Mouse (Mus musculus): ENCODE measurements around the gene Tmem259. TPM values are rescaled to one million over a fixed set of nuclear protein-coding genes. Genes with fewer than 3 reads are reported as not detected.
"Not testable (repeated sequence)": the region's sequence is repeated elsewhere in the genome, so short reads cannot be mapped to it uniquely, and the experiment has no call there.

Gene Tmem259
- polyA plus RNA-seq, 1 experiment from 2014 or later: 13.4 TPM

DNA sequence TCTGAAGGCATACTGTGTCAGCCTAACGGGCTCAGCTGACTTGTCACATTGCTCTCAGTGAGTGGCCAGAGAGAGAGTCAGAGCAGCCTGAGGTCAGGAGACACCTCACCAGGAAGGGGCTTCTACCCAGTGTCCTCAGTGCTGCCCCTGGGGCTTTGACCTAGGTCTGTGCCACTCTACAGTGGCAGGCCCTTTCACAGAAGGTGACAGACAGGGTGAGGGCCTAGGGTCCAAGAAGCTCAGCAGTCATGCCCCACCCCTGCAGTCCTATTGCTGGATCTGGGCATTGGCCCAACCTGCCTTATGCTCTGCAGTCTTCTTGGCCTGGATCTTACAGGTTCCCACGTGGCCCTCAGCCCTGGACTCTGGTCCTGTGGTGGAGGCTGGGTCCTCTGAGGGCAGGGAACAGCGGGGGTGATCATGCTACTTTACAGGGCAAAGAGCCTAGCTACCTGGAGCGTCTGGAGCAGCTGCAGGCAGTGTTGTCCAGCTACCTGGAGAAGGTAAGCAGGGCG lies 17.2 kb downstream of the Tmem259 start:
- Histone ChIP-seq H3K4me1 (ENCODE audit: control insufficient read depth, insufficient read depth, low read length) (no peaks in the 10 kb centered on the region; the same call in 1 of the 2 replicates), H3K9me3 (replicated peaks; ENCODE audit: control insufficient read depth, low read length) (no peaks in the 10 kb centered on the region), H3K4me3 (ENCODE audit: low read depth, low read length) (no peak overlapping the region), H3K9ac (ENCODE audit: low read length) (no peak overlapping the region), H3K4me2 (ENCODE audit: low read length) (no peak overlapping the region), H3K36me3 (ENCODE audit: control insufficient read depth, insufficient read depth, low read length) (peaks cover 63% of the 10 kb centered on the region), H3K27ac (ENCODE audit: low read depth, low read length) (no peak overlapping the region), H3K27me3 (replicated peaks; ENCODE audit: control insufficient read depth, insufficient read depth, low read length) (peaks cover 21% of the 10 kb centered on the region)
- ATAC-seq (no peak), DNase-seq (ENCODE audit: low spot score) (no peak)
- WGBS: 89% methylated on average over 5 of the region's 5 CpGs

DNA sequence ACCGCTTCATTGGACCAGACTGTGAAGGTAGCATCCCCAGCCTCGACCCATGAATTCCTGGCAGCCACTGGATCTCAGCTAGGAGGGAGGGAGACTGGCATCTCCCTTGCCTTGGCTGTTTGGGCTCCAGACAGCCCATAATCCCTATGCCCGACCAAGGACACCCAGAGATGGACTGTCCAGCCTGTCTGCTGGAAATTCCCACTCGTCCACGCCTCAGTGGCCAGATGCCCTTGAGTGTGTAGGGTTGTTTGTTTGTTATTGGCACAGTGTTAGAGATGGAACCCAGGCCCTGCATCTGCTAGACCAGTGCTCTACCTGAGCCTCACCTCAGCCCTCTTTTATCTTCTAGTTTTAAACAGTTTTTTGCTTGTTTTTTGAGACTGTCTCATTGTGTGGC lies 18.8 kb downstream of the Tmem259 start:
- Histone ChIP-seq H3K27ac (ENCODE audit: low read depth, low read length) (no peak overlapping the region), H3K4me3 (ENCODE audit: low read depth, low read length) (no peak overlapping the region), H3K9me3 (replicated peaks; ENCODE audit: control insufficient read depth, low read length) (no peaks in the 10 kb centered on the region), H3K4me1 (ENCODE audit: control insufficient read depth, insufficient read depth, low read length) (peaks cover 6% of the 10 kb centered on the region; the same call in 1 of the 2 replicates), H3K36me3 (ENCODE audit: control insufficient read depth, insufficient read depth, low read length) (peaks cover 69% of the 10 kb centered on the region), H3K4me2 (ENCODE audit: low read length) (no peak overlapping the region), H3K27me3 (replicated peaks; ENCODE audit: control insufficient read depth, insufficient read depth, low read length) (peaks cover 6% of the 10 kb centered on the region; the same call in 1 of the 2 replicates), H3K9ac (ENCODE audit: low read length) (no peak overlapping the region)
- ATAC-seq (no peak), DNase-seq (ENCODE audit: low spot score) (no peak)
- 87% methylated on average over 5 of the region's 5 CpGs for WGBS

GRCm38 (mm10) chr10:79964727-79965126 lies 19.4 kb downstream of the Tmem259 start:
- H3K9ac ChIP-seq (ENCODE audit: low read length): no peak overlapping the region
- 0 out of 2 replicates have a peak, but pooled peaks cover 2% of the 10 kb centered on the region for H3K27me3 ChIP-seq (replicated peaks; ENCODE audit: control insufficient read depth, insufficient read depth, low read length)
- H3K27ac ChIP-seq (ENCODE audit: low read depth, low read length): no peak overlapping the region
- DNase-seq (ENCODE audit: low spot score) (no peak), ATAC-seq (no peak)
- no peaks in the 10 kb centered on the region for H3K9me3 ChIP-seq (replicated peaks; ENCODE audit: control insufficient read depth, low read length)
- no peak overlapping the region for H3K4me3 ChIP-seq (ENCODE audit: low read depth, low read length)
- WGBS: 95% methylated on average over 7 of the region's 7 CpGs
- H3K4me2 ChIP-seq (ENCODE audit: low read length): no peak overlapping the region
- H3K36me3 ChIP-seq (ENCODE audit: control insufficient read depth, insufficient read depth, low read length): peaks cover 69% of the 10 kb centered on the region
- H3K4me1 ChIP-seq (ENCODE audit: control insufficient read depth, insufficient read depth, low read length): peaks cover 6% of the 10 kb centered on the region; the same call in 1 of the 2 replicates

- H3K9me3 ChIP-seq (replicated peaks; ENCODE audit: control insufficient read depth, low read length): no peaks in the 10 kb centered on the region
- WGBS: 16% methylated on average over 10 of the region's 10 CpGs
- ATAC-seq: no peak
- peaks cover 6% of the 10 kb centered on the region; the same call in 1 of the 2 replicates for H3K4me1 ChIP-seq (ENCODE audit: control insufficient read depth, insufficient read depth, low read length)
- H3K27me3 ChIP-seq (replicated peaks; ENCODE audit: control insufficient read depth, insufficient read depth, low read length): no peaks in the 10 kb centered on the region
- no peak for DNase-seq (ENCODE audit: low spot score)
- peak overlapping the region; percentile 58; the same call in 1 of the 2 replicates for H3K27ac ChIP-seq (ENCODE audit: low read depth, low read length)
- H3K36me3 ChIP-seq (ENCODE audit: control insufficient read depth, insufficient read depth, low read length): peaks cover 43% of the 10 kb centered on the region
- H3K4me3 ChIP-seq (ENCODE audit: low read depth, low read length): peak overlapping the region; percentile 91
- H3K4me2 ChIP-seq (ENCODE audit: low read length): peak overlapping the region; percentile 86
- H3K9ac ChIP-seq (ENCODE audit: low read length): peak overlapping the region; percentile 78
Observed at GRCm38 (mm10) chr10:79960671-79961294, 23.3 kb downstream of the Tmem259 start.

GRCm38 (mm10) chr10:79959847-79960601 lies 24.1 kb downstream of the Tmem259 start, which contains the start of gene Wdr18:
Gene Wdr18, plus strand, starts transcription at chr10:79960152.
- no peaks in the 10 kb centered on the region for H3K9me3 ChIP-seq (replicated peaks; ENCODE audit: control insufficient read depth, low read length)
- peaks cover 6% of the 10 kb centered on the region; the same call in 1 of the 2 replicates for H3K4me1 ChIP-seq (ENCODE audit: control insufficient read depth, insufficient read depth, low read length)
- peak within 1 kb of the TSS; percentile 58; the same call in 1 of the 2 replicates for H3K27ac ChIP-seq (ENCODE audit: low read depth, low read length)
- peak within 1 kb of the TSS; percentile 86 for H3K4me2 ChIP-seq (ENCODE audit: low read length)
- DNase-seq (ENCODE audit: low spot score): peak; percentile 99
- peak within 1 kb of the TSS; percentile 91 for H3K4me3 ChIP-seq (ENCODE audit: low read depth, low read length)
- H3K9ac ChIP-seq (ENCODE audit: low read length): peak within 1 kb of the TSS; percentile 78
- peaks cover 35% of the 10 kb centered on the region for H3K36me3 ChIP-seq (ENCODE audit: control insufficient read depth, insufficient read depth, low read length)
- ATAC-seq: peak; percentile 97
- no peaks in the 10 kb centered on the region for H3K27me3 ChIP-seq (replicated peaks; ENCODE audit: control insufficient read depth, insufficient read depth, low read length)
- WGBS: under 1% methylated on average over 61 of the region's 61 CpGs

DNA sequence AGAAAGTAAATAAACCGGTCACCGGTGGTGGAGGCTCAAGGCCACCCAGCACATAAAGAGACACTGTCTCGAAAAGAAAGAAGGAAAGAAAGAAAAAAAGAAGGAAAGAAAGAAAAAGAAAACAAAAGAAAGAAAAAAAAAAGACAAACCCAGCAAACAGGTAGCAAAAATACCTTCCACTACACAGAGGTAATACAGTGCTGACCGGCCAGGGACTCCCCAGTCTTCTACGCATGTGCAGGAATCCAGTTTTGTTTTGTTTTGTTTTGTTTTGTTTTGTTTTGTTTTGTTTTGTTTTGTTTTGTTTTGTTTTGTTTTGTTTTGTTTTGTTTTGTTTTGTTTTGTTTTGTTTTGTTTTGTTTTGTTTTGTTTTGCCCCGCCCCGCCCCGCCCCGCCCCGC lies 24.7 kb downstream of the Tmem259 start:
- H3K9me3 ChIP-seq (replicated peaks; ENCODE audit: control insufficient read depth, low read length); DNase-seq (ENCODE audit: low spot score); H3K27me3 ChIP-seq (replicated peaks; ENCODE audit: control insufficient read depth, insufficient read depth, low read length); H3K27ac ChIP-seq (ENCODE audit: low read depth, low read length); H3K4me3 ChIP-seq (ENCODE audit: low read depth, low read length); H3K4me1 ChIP-seq (ENCODE audit: control insufficient read depth, insufficient read depth, low read length); H3K9ac ChIP-seq (ENCODE audit: low read length): not testable (repeated sequence)
- whole genome bisulfite sequencing: 34% methylated on average over 10 of the region's 10 CpGs
- Histone ChIP-seq H3K4me2 (ENCODE audit: low read length) (peak overlapping the region; percentile 86; the same call in 1 of the 2 replicates), H3K36me3 (ENCODE audit: control insufficient read depth, insufficient read depth, low read length) (peaks cover 29% of the 10 kb centered on the region)
- ATAC-seq: peak; percentile 36; the same call in 1 of the 2 replicates

DNA sequence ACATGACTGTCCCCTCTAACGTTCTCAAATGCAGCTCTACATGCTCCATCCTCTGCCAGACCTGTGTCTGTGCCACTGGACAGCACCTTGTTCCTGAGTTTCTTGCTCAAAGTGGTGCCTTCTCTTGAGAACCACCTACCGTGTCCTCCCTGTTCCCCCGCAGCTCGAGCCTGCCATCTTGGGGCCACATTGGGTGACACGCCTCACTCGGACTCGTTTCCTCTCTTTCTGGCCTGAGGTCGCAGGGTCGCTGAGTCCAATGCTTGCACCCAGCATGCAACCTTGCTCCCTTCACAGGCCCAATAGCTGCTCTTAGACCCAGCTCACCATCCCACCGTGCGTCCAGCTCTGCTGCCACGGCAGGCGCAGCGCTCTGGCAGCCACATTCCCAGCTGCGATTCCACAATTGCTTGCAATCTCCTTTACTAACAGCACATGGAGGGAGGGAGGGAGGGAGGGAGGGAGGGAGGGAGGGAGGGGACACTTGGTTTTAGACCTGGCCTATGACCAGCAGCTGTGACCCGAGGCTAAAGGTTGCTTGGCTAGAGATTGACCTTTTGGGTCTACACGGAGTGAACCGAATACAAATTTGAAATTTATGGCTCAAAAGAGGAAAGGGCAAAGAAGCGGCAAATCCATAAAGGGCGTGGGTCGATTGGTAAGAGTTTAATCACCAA lies 25.9 kb downstream of the Tmem259 start:
- peak; percentile 62 for DNase-seq (ENCODE audit: low spot score)
- ATAC-seq: no peak
- Histone ChIP-seq H3K4me1 (ENCODE audit: control insufficient read depth, insufficient read depth, low read length) (peaks cover 6% of the 10 kb centered on the region; the same call in 1 of the 2 replicates), H3K4me3 (ENCODE audit: low read depth, low read length) (no peak overlapping the region), H3K9ac (ENCODE audit: low read length) (no peak overlapping the region), H3K4me2 (ENCODE audit: low read length) (no peak overlapping the region), H3K36me3 (ENCODE audit: control insufficient read depth, insufficient read depth, low read length) (peaks cover 20% of the 10 kb centered on the region), H3K27ac (ENCODE audit: low read depth, low read length) (no peak overlapping the region), H3K9me3 (replicated peaks; ENCODE audit: control insufficient read depth, low read length) (no peaks in the 10 kb centered on the region), H3K27me3 (replicated peaks; ENCODE audit: control insufficient read depth, insufficient read depth, low read length) (no peaks in the 10 kb centered on the region)
- WGBS: 17% methylated on average over 21 of the region's 21 CpGs

DNA sequence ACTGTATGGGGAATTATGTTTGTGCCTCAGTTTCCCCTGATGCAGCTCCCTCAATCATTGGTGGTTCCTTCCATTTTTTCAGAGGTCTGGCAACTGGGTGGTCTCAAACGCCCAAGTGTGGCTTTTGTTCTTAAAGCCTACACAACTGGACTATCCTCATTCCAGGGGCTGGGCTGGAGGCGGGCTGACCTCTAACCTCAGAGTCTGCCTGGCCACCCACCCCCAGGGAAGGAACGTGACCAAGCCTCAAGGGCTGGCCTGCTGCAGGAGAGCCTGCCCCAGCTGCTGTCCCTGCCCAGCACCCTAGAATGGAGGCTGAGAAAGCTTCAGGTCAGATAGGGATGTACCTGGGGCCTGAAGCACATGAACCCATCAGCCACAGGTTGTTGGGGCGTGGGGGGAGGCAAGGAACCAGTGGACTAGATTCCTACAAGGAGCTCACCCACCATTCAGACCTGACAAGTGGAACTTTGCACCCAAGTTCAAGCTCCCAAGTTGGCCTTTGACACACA lies 27.4 kb downstream of the Tmem259 start:
- peaks cover 16% of the 10 kb centered on the region for H3K36me3 ChIP-seq (ENCODE audit: control insufficient read depth, insufficient read depth, low read length)
- no peaks in the 10 kb centered on the region for H3K27me3 ChIP-seq (replicated peaks; ENCODE audit: control insufficient read depth, insufficient read depth, low read length)
- no peak for DNase-seq (ENCODE audit: low spot score)
- no peak overlapping the region for H3K9ac ChIP-seq (ENCODE audit: low read length)
- H3K4me2 ChIP-seq (ENCODE audit: low read length): no peak overlapping the region
- WGBS: 23% methylated on average over 4 of the region's 4 CpGs
- peaks cover 6% of the 10 kb centered on the region; the same call in 1 of the 2 replicates for H3K4me1 ChIP-seq (ENCODE audit: control insufficient read depth, insufficient read depth, low read length)
- no peaks in the 10 kb centered on the region for H3K9me3 ChIP-seq (replicated peaks; ENCODE audit: control insufficient read depth, low read length)
- no peak for ATAC-seq
- H3K4me3 ChIP-seq (ENCODE audit: low read depth, low read length): no peak overlapping the region
- H3K27ac ChIP-seq (ENCODE audit: low read depth, low read length): no peak overlapping the region

Measured in forebrain, embryonic 14.5 days (tissue).